Mouse (Mus musculus) inflammation-experienced regulatory T-cells, adult 6 months (primary cell): Measurements from ENCODE around the gene Golph3. TPM values are rescaled to one million over a fixed set of nuclear protein-coding genes. Genes with fewer than 3 reads are reported as not detected.
"Not testable (repeated sequence)": the region's sequence is repeated elsewhere in the genome, so short reads cannot be mapped to it uniquely, and the experiment has no call there.

Source experiments
- ATAC-seq: one replicate; pipeline ENCODE4 v1.8.0; 2017
- polyA plus RNA-seq, 3 experiments: library from polyadenylated mRNA; unstranded; fragments of 100-300 nt; shearing (Covaris generic); gene quantifications; one replicate each; pipeline ENCODE4 v1.2.1; 2017

Gene Golph3
- polyA plus RNA-seq, 3 experiments from 2014 or later = 29.6 to 31.6 (median 31.4) TPM

DNA sequence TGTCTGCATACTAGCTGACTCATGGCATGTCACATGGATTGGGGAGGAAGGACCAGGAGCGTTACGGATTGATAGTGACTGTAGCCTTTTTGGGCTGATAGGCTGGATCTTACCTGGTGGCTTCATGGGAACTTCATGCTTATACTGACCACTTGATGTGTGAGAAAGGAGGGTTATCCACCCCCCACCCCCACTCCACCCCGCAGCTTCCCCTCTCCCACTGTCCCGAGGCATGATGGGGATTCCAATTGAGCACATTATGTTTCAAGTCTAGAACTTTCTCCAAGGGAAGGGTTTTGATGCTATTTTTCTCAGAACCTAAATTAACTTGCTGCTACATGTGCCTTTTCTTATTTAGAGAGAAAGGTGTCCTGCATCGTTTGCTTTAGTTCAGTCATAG is 37.1 kb downstream of the Golph3 start:
- ATAC-seq = no peak

DNA sequence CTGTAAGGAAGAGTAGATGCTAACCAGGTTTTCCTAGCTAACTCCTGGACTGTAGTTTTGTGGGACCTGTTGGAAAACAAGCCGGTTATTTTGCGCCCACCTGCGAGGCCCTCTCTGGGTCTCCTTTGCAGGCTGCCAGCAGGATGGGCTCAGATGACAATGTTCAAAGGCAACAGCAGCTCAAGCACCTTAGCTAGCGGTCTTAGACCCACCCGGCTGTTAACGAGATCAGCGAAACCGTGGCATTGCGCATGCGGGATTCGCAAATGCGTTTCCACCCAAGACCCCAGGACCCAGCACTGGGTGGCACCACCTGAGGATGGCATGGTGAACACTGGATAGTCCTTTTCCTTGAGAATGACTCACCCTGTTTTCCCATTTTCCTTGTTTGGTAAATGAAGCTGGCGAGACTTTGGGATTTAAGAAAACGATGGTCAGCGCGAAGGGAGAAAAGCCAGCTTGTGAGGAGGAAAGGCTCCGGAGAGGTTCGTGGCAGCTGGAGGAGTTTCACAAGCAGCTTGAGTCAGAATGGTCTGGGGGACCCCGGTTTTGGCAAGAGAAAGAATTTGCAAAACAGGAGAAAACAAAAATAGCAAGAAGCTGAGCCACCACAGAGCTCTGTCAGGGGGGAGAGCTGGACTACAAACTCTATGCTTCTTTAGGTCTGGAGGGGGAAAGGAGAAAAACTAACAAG is 39.4 kb downstream of the Golph3 start:
- no peak for ATAC-seq

DNA sequence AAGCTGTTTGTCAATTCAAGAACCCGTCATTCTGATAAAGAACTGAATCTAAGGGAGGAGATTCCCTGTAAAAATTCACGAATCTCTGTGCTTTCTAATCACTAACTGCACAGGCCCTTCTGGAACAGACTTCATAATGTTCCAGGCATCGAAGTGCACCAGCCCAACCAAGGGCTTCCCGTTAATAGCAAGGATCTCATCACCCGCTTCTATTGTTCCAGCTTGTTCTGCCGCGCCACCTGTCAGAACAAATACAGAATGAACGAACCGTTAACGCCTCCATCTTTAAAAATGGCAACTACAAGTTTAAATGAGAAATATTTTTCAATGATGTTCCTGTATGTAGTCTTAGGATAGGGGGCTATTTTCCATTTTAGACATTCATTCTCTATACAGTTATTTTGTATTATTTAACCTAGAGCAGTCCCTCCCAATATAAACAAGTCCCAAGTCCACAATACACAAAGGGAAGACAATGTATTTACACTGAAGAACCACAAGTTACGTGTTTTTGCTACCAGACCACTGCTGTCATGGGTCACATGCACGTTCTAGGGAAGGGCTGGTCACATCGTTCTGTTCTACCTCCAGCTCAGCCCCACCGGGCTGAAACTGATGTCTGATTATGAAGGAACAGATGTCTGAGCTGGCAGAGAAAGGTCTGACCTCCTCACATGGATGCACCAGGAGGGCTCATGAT is 40.9 kb downstream of the Golph3 start:
- no peak for ATAC-seq

DNA sequence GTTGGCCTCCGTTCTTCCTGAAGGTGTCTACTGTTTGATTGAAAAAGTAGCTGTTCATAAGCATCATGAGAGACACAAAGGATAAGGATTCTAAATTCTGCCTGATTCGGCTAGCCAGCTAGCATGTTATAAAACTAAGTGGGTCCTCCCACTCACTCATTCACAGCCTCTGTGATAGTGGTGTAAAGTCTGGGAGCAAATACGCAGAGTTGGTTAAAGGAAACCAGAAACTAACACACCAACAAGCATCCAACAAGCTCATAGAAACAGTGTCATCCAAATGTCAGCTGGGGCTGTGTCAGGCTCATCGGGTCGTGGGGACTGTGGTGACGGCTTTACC is 41.4 kb downstream of the Golph3 start:
- no peak for ATAC-seq

DNA sequence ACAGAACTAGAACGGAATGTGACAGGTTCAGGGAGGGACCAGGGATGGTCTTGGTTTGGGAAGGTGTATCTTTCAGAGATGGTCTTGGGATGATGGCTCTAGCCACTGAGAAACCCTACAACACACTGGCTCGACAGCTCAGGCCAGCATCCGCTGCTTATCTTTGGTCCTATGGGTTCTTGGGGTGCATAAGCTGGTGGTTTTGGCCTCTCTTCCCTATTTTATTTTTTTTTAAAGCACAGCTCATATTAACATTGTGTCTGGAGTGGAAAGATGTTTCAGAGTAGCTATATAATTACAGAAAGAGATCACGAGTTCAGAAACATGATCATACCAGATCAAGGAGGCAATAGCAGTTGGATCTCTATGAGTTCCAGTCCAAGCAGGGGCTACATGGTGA is 42.8 kb downstream of the Golph3 start:
- ATAC-seq = no peak

DNA sequence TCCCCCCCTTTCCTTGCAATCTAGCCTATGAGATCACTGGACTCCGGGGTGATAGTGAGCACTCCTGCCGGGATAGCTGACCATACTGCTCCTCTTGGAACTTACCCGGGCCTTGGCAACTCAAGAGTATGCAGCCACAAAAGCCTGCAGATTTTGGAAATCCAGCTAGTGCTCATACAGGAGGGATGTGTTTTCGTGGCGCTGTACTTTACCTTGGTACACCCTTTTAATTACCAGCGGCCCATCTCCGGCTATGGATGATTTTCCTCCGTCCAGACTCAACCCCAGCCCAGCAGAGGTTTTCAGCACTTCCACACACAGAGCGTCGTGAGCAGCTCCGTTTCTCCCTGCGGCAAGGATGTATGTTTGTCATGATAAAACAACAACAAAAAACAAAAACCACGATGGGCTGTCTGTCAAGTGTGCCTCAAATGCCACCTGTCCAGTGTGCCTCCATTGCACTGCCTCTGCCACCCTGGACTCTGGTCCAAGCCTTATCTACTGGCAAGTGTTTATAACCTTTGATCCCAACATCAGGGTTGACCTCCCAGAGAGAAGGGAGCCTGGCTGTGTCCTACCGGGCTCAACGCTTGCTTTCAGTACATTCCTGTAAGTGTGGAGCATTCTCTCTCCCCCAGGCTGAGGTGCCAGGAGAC is 44.3 kb downstream of the Golph3 start:
- ATAC-seq = no peak

DNA sequence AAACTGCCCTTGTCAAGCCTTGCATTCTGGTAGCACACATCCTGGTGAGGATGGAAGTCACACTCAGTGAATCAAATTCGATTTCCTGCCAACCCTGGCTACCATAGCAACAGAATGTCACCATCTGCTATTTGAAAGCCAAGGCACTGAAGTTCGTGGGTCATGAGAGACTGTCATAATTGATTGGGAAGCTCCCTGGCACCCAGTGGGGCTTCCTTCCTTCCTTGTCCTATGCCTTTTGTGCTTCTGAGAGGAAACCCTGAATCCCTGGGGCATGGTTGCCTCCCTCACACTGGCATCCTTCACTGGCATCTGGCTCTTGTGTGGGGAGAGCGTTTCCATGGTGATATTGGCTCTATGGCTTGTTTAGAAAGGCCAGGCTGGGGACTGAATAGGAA is 44.8 kb downstream of the Golph3 start:
- ATAC-seq = no peak

DNA sequence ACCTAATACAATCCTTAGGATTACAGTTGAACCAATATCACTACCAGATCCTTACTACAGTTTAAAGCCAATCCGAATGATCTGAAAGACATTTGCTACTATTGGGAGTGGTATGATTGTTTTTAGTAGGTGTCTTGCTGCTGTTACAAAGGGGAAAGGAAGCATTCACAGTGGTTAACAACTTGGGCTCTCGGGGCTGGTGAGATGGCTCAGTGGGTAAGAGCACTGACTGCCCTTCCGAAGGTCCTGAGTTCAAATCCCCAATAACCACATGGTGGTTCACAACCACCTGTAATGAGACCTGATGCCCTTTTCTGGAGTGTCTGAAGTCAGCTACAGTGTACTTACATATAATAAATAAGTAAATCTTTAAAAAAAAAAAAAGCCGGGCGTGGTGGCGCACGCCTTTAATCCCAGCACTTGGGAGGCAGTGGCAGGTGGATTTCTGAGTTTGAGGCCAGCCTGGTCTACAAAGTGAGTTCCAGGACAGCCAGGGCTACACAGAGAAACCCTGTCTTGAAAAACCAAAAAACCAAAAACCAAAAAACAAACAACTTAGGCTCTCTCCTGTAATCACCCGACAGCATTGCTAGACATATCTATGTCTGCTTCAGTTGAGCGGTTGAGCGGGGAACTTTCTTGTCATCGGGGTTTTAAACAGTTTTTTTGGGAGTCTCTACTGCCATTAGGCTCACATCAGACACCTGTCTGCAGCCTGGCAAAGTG is 45.5 kb downstream of the Golph3 start:
- ATAC-seq = not testable (repeated sequence)

DNA sequence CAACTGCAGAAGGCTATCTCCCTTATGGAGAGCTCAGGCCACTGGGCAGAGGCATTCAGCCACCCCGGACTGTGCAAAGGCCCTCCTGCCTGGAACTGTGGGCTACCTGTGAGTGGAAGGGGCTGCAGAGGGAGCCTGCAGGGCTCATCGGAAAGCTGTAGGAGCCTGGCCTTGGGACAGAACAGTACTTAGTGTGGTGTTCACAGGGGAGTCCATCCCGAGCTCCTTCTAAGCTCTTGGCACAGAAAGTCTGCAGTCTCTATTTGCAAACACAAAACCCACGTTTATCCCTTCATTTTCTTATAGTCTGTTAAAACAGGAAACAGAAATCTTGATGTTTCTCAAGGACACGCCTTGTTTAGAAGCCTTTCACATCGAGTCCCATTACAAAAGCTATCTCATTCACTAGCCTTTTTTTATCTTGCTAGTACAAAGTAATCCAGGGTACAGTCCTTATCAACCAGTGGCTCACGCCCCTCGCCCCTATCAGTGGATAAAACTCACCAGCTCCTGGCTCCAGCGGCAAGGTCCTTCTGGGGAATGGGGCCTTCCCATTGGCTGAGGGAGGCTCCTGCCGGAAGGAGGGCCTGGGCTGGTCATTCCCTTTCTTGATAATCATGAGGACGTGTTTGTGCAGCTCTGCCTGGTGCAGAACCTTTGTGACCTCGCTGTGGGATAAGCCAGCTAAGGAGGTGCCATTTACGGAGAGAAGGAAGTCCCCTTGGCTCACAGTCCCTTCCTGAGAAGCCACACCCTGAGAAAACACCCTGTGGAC is 46.2 kb downstream of the Golph3 start:
- no peak for ATAC-seq

DNA sequence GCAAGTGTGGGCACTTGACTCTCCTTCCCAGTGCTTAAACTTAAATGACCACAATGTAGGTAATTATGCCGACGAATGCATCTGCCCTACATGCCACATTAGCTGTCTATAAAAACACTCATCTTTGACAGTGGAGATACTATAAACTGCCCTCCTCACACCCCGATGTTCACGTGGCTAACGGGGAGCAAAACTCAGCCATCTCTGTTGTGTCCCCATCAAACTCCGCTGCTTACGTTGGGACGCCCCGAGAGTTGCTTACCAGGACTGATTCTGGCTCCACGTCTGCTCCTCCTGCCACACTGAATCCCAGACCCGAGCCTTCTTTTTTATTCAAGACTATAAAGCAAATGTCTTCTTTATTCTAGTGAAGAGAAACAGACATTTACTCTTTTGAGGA is 47.1 kb downstream of the Golph3 start:
- no peak for ATAC-seq

DNA sequence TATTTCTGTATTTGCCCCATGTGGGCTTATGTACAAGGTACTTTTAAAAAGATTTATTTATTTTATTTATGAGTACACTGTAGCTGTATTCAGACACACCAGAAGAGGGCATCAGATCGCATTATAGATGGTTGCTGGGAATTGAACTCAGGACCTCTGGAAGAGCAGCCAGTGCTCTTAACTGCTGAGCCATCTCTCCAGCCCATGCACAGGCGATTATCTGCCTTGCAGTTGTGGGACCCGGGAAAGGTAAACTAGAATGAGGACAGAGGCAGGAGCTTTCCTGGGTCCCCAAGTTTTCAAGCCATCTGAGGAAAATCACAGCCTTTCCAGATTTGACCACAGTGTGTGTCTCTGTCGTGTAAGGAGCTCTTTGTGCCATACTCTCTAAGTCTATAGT is 47.6 kb downstream of the Golph3 start:
- ATAC-seq = no peak

DNA sequence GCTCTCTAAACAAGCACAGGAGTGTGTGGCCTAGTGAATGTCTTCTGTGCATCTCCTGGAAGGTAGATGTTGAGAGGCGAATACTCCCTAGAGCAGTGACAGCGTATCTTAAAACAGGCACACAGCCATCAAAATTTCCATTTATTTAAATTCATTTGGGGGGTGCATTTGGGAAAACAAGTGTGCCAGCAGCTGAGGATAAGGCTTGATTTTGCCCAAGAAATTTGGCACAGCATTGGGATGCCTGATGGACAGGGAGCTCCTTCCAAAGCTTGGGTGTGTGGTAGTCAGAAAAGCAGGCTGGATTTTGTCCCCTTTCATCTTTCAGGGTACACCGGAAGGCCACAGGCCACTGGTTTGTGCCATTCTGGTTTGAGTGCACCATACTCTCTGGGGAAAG is 48.8 kb downstream of the Golph3 start:
- ATAC-seq = no peak

DNA sequence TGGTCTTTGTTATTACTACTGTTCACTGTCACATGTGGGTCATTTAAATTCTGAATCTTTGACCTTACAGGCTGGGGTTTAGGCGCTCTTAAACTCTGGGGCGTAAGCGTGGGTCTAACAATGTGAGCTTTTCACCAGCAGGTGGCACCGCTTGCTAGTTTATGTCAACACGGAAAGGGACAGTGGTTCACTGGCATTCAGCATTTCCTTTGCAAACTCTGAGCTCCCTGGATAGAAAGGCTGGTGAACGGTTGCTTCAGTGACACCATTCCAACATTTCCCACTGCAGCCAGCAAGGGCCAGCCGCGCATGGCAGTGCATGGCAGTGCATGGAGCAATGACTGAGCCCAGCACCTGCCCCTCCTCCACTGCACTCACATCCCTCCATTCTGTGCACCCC is 49.9 kb downstream of the Golph3 start:
- peak; percentile 55 for ATAC-seq

DNA sequence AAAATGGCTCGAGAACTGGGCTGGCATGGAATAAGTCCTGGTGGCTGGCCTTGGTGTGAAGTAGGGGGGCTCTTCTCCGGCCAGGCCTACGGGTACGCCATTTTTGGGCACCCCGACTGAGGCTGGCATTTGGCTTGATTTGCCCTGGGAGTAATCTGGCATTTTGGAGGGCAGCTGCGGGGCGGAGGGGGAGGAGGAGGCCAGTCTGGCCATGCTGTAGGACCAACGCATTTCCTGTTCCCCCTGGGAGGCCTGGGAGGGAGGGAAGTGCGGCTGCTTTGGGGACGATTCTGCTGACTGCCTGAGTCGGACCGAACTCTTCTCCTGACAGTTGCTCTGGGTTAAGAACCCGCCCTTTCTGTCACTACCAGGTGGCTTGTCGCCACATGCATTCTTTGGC is 52.2 kb downstream of the Golph3 start:
- ATAC-seq = no peak

DNA sequence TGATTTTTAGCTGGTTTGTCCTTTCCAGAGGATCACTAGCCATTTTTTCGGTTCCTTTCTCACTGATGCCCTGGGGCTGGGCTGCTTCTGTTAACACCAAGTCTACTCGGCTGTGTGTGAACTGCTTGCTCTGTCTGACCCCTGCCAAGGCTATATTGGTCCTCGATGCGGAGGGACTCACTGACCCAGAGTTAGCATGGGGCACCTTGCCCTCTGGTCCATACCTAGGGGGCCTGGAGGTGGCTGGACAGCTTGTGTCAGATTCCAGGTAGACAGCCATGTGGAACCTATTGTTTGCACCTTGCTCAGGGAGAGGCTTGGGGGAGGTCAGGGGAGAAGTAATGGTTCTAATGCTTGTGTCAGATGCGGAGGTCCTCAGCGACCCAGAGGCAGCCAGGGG is 52.7 kb downstream of the Golph3 start:
- ATAC-seq = no peak

DNA sequence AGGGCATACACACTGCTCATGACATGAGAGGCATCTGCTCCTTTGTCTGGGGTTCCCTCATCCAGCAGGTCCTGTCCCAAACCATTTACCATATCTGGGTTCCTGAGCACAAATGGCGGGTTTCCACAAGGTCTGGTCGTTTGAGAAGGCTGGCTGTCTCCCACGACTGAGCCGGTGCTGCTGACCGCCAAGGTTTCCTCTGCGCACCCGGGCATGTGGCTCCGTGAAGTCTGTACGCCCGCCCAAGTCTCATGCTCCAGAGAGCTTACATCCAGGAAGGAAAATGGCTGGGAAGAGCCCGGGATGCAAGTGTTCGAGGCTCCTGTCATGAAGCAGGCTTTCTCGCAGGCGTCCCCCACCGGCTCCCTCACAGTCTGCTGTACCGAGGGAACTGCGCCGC is 53.7 kb downstream of the Golph3 start:
- ATAC-seq = no peak

DNA sequence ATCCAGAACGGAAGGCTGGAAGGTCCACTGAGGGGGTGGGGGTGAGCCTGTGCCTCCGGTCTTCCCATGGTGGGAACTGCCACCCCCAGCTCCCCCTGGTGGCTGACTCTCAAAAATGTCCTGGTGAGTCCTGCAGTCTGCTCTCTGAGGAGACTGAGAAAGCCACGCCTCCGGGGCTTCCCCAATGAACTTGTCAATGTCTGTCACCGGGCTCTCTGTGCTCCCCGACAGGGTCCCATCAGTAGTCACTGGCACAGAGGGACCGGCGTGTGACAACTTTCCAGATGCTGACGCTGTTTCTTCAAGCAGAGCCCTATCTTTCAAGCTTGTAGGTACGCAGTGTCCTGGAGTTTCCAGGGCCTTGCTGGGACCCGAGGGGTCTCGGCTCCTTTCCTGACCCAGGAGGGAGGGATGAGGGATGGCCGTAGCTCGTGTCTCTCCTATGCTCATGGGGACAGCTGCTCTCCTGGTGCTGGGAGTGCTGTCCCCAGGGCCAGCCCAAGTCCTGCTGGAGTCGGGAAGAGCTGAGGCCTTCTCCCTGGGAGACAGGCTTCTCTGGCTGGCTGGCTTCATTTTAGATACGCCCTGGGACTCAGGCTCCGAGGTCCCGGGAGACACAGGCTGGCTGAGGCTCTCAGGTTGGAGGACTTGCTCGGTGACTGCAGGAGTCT is 54.5 kb downstream of the Golph3 start:
- peak; percentile 94 for ATAC-seq

DNA sequence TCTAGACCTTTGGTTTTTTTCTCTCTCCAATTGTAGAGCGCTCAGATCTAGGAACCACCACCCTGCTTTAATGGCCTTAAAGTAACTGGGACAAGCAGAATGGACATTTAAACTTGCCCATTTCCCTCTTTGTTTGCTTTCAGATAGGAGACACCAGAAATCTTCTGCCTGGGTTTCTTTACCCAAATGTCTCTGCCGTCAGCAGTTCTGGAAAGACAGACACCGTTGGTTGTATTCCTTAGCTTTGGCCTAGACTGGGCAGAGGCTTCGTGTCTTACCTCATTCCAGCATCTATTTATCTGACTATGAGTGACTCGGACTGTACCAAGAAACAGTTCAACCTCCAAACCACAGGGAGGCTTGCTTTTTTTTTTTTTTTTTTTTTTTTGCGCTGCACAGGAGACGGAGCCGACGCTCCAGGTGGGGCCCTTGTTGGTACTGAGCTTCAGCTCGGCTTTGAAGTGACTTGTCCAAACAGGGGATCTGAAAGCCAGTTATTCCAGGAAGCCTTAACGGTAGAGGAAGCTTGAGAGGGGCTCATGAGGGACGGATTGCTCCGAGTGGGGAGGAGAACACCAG is 55.3 kb downstream of the Golph3 start:
- no peak for ATAC-seq

DNA sequence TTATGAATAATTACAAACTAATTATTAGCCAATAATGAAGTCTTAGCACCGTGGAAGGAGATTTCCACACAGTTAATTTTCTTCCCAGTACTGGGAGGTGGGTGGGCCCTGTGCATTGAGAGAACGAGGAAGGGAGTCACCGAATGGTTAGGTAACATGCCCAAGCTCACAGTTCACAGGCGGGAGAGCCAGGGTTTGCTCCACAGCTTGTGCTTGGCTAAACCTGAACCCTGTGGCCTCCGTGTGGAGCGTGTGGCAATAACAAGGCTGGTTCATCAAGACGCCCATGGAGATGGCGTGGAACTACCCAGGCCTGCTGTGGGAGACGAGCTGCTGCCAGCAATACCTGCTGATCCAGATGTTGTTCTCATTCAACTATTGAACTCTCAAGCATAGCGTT is 56.5 kb downstream of the Golph3 start:
- ATAC-seq = no peak

DNA sequence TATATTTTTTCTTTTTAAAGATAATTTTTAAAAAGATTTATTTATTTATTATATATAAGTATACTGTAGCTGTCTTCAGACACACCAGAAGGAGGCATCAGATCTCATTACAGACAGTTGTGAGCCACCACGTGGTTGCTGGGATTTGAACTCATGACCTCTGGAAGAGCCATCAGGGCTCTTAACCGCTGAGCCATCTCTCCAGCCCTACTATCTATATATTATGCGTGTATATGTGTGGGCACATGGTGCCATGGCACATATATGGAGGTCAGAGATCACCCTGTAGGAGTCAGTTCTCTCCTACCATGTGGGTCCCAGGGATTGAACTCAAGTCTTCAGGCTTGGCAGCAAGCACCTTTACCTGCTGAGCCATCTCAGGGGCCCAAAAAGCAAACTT is 58.8 kb downstream of the Golph3 start:
- no peak for ATAC-seq

DNA sequence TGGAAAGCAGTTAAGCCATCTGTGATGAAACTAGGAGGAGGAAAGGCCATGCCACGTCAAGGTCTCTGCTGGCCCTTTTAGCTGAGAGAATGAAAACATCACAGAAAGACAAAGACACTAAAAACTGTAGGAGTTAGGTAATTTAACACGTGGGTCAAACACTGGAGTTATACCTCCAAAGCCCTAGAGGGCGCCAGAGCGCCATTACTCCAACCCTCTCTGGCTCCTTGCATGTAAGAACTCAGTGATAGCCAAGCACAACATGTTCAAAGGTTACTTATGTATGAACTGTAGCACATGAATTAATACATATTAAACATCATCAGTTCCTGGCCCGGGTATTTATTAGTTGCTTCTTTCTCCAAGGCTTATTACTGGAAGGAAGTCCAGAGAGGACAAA is 59.3 kb downstream of the Golph3 start:
- peak; percentile 57 for ATAC-seq

DNA sequence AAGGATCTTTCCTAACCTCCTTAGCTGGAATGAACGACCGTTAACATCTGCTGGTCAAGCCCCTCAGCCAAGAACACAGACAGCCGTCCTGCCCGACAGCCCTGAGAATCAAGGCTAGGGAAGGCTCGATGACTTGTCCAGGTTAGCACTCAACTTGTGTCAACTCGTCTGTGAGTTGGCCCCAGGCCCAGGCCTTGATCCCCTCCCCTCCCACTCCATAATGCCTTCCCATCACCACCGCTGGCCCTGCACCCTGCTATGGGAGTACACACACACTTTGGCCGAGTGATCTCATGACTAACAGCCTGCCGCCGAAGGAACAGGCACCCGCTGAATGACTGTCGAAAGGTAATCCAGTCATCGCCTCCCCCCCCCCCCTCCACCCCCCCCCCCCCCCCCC is 63.4 kb downstream of the Golph3 start:
- no peak for ATAC-seq
